Mouse (Mus musculus) myocyte (in vitro differentiated cells): Measurements from ENCODE around the gene Ddah1. TPM values are rescaled to one million over a fixed set of nuclear protein-coding genes. Genes with fewer than 3 reads are reported as not detected.

Source experiments
- H3K27me3 ChIP-seq: one replicate; pipeline ENCODE4 v1.6.1; 2011; ENCODE audit not compliant: control insufficient read depth, insufficient read depth, insufficient read length
- H3K36me3 ChIP-seq: one replicate; pipeline ENCODE4 v1.6.1; 2011; ENCODE audit not compliant: control insufficient read depth, insufficient read depth
- H3K4me2 ChIP-seq: one replicate; pipeline ENCODE4 v1.6.1; 2011; ENCODE audit warnings: low read depth, control low read depth
- H3K4me3 ChIP-seq: one replicate; pipeline ENCODE4 v1.5.1; 2011; ENCODE audit warnings: mild to moderate bottlenecking, control low read depth, moderate library complexity
- H3K79me2 ChIP-seq: one replicate; pipeline ENCODE4 v1.6.1; 2011; ENCODE audit not compliant: control insufficient read depth, insufficient read depth
- H3ac ChIP-seq: one replicate; pipeline ENCODE4 v1.6.1; 2011; ENCODE audit not compliant: control insufficient read depth, insufficient read length
- CEBPB ChIP-seq: IDR thresholded peaks from 2 replicates; pipeline ENCODE4 v1.6.1; 2011; ENCODE audit warnings: mild to moderate bottlenecking, moderate library complexity; ENCODE audit not compliant: poor library complexity, insufficient read depth, severe bottlenecking
- E2F4 ChIP-seq: IDR thresholded peaks from one replicate; pipeline ENCODE4 v1.6.1; 2011; ENCODE audit warnings: mild to moderate bottlenecking, control low read depth, moderate library complexity; ENCODE audit not compliant: insufficient read depth
- MAX ChIP-seq: IDR thresholded peaks from one replicate; pipeline ENCODE4 v1.6.1; 2011; ENCODE audit warnings: low read depth, mild to moderate bottlenecking, control low read depth
- MYOD1 ChIP-seq, 3 experiments: IDR thresholded peaks; one replicate each; pipeline ENCODE4 v1.6.1; 2011; ENCODE audit warnings: control low read depth in 2 of 3, low read depth in 2 of 3, mild to moderate bottlenecking in 2 of 3, moderate library complexity in 1 of 3; ENCODE audit not compliant: insufficient read length in 2 of 3, control insufficient read depth in 1 of 3
- MYOG ChIP-seq, 3 experiments: IDR thresholded peaks; one replicate each; pipeline ENCODE4 v1.6.1; 2011; ENCODE audit warnings: control low read depth in 2 of 3, low read depth in 2 of 3, mild to moderate bottlenecking in 2 of 3; ENCODE audit not compliant: insufficient read length in 2 of 3, control insufficient read depth in 1 of 3, insufficient read depth in 1 of 3
- POLR2A ChIP-seq: IDR thresholded peaks from one replicate; pipeline ENCODE4 v1.6.1; 2011; ENCODE audit warnings: low read depth, mild to moderate bottlenecking, control low read depth, moderate library complexity; ENCODE audit not compliant: insufficient read length
- POLR2AphosphoS2 ChIP-seq: IDR thresholded peaks from one replicate; pipeline ENCODE4 v1.6.1; 2011; ENCODE audit warnings: low read depth, control low read depth; ENCODE audit not compliant: insufficient read length
- REST ChIP-seq: IDR thresholded peaks from one replicate; pipeline ENCODE4 v1.6.1; 2011; ENCODE audit warnings: mild to moderate bottlenecking, control low read depth, moderate library complexity; ENCODE audit not compliant: insufficient read depth, insufficient read length
- SRF ChIP-seq: IDR thresholded peaks from one replicate; pipeline ENCODE4 v1.6.1; 2011; ENCODE audit warnings: low read depth; ENCODE audit not compliant: control insufficient read depth, insufficient read length
- TCF12 ChIP-seq: IDR thresholded peaks from one replicate; pipeline ENCODE4 v1.6.1; 2011; ENCODE audit warnings: mild to moderate bottlenecking, control low read depth; ENCODE audit not compliant: poor library complexity, insufficient read depth, severe bottlenecking
- TCF3 ChIP-seq: IDR thresholded peaks from one replicate; pipeline ENCODE4 v1.6.1; 2011; ENCODE audit warnings: low read depth, control low read depth; ENCODE audit not compliant: insufficient read length
- USF1 ChIP-seq: IDR thresholded peaks from one replicate; pipeline ENCODE4 v1.6.1; 2011; ENCODE audit warnings: low read depth, mild to moderate bottlenecking, control low read depth, moderate library complexity
- polyA plus RNA-seq: library from polyadenylated mRNA; unstranded; fragments of >200 nt; fragmentation: generic; extraction: Trizol; gene quantifications from one replicate; pipeline ENCODE4 v1.2.1, GENCODE M21; 2012; ENCODE audit warnings: missing spikeins

Ddah1 gene
- polyA plus RNA-seq, 1 experiment, result 7.4 TPM

- H3K4me2 ChIP-seq, result peak overlapping the region; percentile 69
- H3K79me2 ChIP-seq, result peaks cover 42% of the 10 kb centered on the region
- H3K27me3 ChIP-seq, result no peaks in the 10 kb centered on the region
- H3K36me3 ChIP-seq, result peaks cover 24% of the 10 kb centered on the region
- TF ChIP-seq SRF, result no peak
- TF ChIP-seq TCF12, result no peak
- no peak for TF ChIP-seq POLR2AphosphoS2
- TF ChIP-seq TCF3, result no peak
- no peak for TF ChIP-seq MYOG (IDR thresholded peaks at IDR 0.05; ENCODE audit: control insufficient read depth in 1 of 3, insufficient read depth in 1 of 3, insufficient read length in 2 of 3, low read depth in 2 of 3)
- no peak for TF ChIP-seq REST
- no peak for TF ChIP-seq POLR2A
- no peak for TF ChIP-seq USF1
- TF ChIP-seq E2F4, result no peak
- no peak for TF ChIP-seq CEBPB
- H3ac ChIP-seq, result peak overlapping the region; percentile 18
- H3K4me3 ChIP-seq, result peak overlapping the region; percentile 46
These were observed 180.2 kb downstream of the Ddah1 start for GRCm38 (mm10) chr3:145938405-145939349.

DNA sequence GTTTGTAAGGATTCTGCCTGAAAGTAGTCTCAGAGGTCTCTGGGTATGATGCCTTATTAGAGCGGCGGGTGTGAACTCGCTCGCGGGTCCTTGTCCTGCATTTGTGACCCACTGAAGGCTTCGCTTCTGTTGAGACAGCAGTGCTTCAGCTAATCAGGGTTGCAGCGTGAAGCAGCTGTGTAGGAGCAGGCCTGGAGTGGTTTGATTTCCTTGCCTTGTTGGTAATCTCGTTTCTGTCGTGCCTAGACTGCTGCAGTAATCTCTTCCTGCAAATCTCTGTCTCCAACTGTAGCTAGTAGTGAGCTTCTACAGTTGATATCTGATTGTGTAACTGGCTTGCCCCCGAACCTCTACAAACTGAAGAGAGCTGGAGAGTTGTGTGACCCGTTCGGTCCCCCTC is 180.9 kb downstream of the Ddah1 start:
- H3K4me2 ChIP-seq, result peak overlapping the region; percentile 69
- H3K79me2 ChIP-seq, result peaks cover 42% of the 10 kb centered on the region
- peaks cover 31% of the 10 kb centered on the region for H3K36me3 ChIP-seq
- peak overlapping the region; percentile 46 for H3K4me3 ChIP-seq
- H3K27me3 ChIP-seq, result no peaks in the 10 kb centered on the region
- no peak overlapping the region for H3ac ChIP-seq
- TF ChIP-seq MAX (no peak), MYOD1 (IDR thresholded peaks at IDR 0.05; ENCODE audit: control insufficient read depth in 1 of 3, insufficient read length in 2 of 3, low read depth in 2 of 3) (no peak), SRF (no peak), TCF12 (no peak), MYOG (IDR thresholded peaks at IDR 0.05; ENCODE audit: control insufficient read depth in 1 of 3, insufficient read depth in 1 of 3, insufficient read length in 2 of 3, low read depth in 2 of 3) (no peak), REST (no peak), TCF3 (no peak), CEBPB (no peak), E2F4 (no peak), POLR2AphosphoS2 (no peak), POLR2A (no peak), USF1 (no peak)

GRCm38 (mm10) chr3:145939971-145940370 is 181.5 kb downstream of the Ddah1 start:
- peak overlapping the region; percentile 69 for H3K4me2 ChIP-seq
- no peak overlapping the region for H3ac ChIP-seq
- H3K27me3 ChIP-seq, result no peaks in the 10 kb centered on the region
- H3K4me3 ChIP-seq, result no peak overlapping the region
- H3K79me2 ChIP-seq, result peaks cover 42% of the 10 kb centered on the region
- TF ChIP-seq MYOG (IDR thresholded peaks at IDR 0.05; ENCODE audit: control insufficient read depth in 1 of 3, insufficient read depth in 1 of 3, insufficient read length in 2 of 3, low read depth in 2 of 3), result no peak
- no peak for TF ChIP-seq MAX
- TF ChIP-seq MYOD1 (IDR thresholded peaks at IDR 0.05; ENCODE audit: control insufficient read depth in 1 of 3, insufficient read length in 2 of 3, low read depth in 2 of 3), result no peak
- TF ChIP-seq TCF12, result no peak
- no peak for TF ChIP-seq SRF
- TF ChIP-seq POLR2AphosphoS2, result no peak
- TF ChIP-seq USF1, result no peak
- TF ChIP-seq CEBPB, result no peak
- TF ChIP-seq E2F4, result no peak
- no peak for TF ChIP-seq POLR2A
- TF ChIP-seq REST, result no peak
- TF ChIP-seq TCF3, result no peak
- peaks cover 31% of the 10 kb centered on the region for H3K36me3 ChIP-seq

DNA sequence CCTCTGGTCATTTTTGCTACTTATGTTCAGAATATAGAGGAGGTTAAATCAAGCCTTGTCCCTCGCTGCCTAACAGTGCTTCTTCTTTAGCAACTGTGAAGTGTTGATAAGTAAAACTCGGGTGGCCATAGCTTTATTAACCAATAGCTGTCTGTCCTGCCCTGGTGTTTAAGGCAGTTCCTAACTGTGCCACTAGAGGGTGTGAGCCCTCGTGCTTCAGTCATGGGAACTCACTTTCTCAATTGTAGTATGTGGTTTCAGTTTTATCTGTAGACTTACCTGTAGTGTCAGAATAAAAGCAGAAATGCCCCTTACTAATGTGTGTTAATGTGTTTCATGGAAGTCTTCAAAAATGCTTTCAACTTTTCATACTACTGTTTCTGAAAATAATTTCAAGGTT is 183.5 kb downstream of the Ddah1 start:
- Histone ChIP-seq H3K4me3 (no peak overlapping the region), H3K4me2 (peak overlapping the region; percentile 14), H3K36me3 (peaks cover 34% of the 10 kb centered on the region), H3ac (no peak overlapping the region), H3K79me2 (peaks cover 42% of the 10 kb centered on the region), H3K27me3 (no peaks in the 10 kb centered on the region)
- no peak for TF ChIP-seq TCF12
- no peak for TF ChIP-seq REST
- no peak for TF ChIP-seq TCF3
- TF ChIP-seq CEBPB, result no peak
- no peak for TF ChIP-seq MYOG (IDR thresholded peaks at IDR 0.05; ENCODE audit: control insufficient read depth in 1 of 3, insufficient read depth in 1 of 3, insufficient read length in 2 of 3, low read depth in 2 of 3)
- TF ChIP-seq POLR2A, result no peak
- no peak for TF ChIP-seq USF1
- TF ChIP-seq MAX, result no peak
- no peak for TF ChIP-seq E2F4
- no peak for TF ChIP-seq SRF
- no peak for TF ChIP-seq POLR2AphosphoS2
- TF ChIP-seq MYOD1 (IDR thresholded peaks at IDR 0.05; ENCODE audit: control insufficient read depth in 1 of 3, insufficient read length in 2 of 3, low read depth in 2 of 3), result no peak

Other genes starting within 250 kb of the Ddah1 start
- 20.6 TPM for gene Znhit6, start 182.5 kb upstream of the Ddah1 start, polyA plus RNA-seq
- 49.6 TPM for gene Ccn1, start 108.7 kb upstream of the Ddah1 start, polyA plus RNA-seq
- gene Bcl10, start 164.1 kb downstream of the Ddah1 start, polyA plus RNA-seq, result 25.9 TPM
- 18.7 TPM for gene 2410004B18Rik, start 179.3 kb downstream of the Ddah1 start, polyA plus RNA-seq
- gene Syde2, start 229.2 kb downstream of the Ddah1 start, polyA plus RNA-seq, result 0.73 TPM